Mouse (Mus musculus) spleen, postnatal 36 days (tissue): ENCODE results near the gene Gbgt1.

Source experiments
- DNase-seq, 2 experiments: peaks; one replicate each; pipeline ENCODE4 v3.0.0; 2022; ENCODE audit warnings: low spot score in 2 of 2, mixed read lengths in 1 of 2

Gene Gbgt1

DNA sequence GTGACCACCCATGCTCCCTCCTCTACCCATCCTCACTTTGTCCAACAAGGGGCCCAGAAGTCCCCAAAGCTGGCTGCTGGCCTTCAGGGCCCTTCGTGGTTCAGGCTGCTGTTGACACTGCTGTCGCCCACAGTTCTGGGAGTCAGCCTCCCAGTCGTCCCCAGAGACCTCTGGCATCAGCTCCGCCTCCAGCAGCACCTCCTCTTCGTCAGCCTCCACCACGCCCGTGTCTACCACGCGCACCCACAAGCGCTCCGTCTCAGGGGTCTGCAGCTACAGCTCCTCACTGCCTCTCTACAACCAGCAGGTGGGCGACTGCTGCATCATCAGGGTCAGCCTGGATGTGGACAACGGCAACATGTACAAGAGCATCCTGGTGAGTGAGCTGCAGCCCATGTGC is 52.5 kb downstream of the Gbgt1 start:
- no peak for DNase-seq

DNA sequence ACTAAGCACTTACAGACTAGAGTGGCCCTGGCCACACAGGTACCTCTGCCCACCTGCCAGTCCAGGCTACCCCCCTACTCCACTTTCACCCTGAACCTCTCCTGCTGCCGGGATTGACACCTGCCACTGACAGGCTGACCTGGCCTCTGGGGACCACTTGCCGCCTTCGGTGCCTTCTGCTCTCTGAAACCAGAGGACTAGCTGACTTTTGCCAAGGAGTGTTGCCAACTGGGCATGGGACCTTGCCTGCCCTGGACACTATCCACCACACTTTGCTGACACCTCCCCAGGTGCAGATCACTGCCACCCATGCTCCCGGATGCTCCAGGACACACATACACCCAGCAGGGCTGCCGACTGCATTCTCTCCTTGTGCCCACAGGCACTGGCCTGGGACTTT is 55.6 kb downstream of the Gbgt1 start:
- no peak for DNase-seq
